Mouse (Mus musculus) brain, adult 2 months (tissue): ENCODE measurements at regions not wholly inside any gene's neighbourhood (a gene's known extent, or its start where the extent isn't known, plus 50 kb on each side); places are given as distances from the start of the nearest gene placed in this dataset.
"Not testable (repeated sequence)": the region's sequence is repeated elsewhere in the genome, so short reads cannot be mapped to it uniquely, and the experiment has no call there.

ENCODE experiments used
- DNase-seq: peaks from one replicate; pipeline ENCODE4 v3.0.0; 2011; ENCODE audit warnings: low read depth, low spot score

DNA sequence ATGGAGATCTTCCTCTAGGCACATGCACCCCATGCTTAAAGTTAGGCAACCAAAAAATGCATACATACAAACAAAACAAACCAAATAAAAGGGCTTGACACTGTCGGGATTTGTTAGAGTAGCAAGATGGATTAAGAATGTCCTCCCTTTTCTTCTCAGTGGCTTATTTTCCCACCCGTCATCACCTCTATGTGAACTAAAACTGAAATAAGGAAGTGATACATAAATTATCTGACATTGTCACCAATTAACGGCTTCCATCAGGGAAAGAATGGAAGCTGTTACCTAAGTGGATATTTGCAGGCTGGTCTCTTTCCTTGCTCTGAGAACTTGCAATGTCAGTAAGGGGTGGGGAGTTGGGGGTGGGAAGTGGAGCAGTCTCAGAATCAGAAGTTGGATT lies 541.5 kb downstream of the Diaph3 start:
- DNase-seq, result no peak

DNA sequence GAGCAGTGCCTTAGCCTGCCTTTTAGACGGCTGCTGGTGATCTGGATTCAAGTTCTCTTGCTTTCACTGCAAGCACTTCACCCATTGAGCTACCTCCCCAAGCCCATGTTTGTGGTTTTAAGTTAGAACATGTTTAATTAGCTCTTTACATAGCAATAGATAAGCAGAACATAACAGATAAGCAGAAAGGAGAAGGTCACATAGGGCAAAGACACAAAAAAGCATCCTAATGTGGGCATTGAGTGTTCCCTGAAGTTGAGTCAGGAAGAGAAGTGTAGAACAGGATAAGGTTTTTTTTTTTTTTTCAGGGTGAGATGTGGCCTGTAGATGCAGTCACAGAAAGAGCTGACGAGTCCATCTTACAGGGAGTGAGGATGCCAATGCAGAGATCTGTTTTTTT lies 552.5 kb downstream of the Diaph3 start:
- DNase-seq, result no peak

DNA sequence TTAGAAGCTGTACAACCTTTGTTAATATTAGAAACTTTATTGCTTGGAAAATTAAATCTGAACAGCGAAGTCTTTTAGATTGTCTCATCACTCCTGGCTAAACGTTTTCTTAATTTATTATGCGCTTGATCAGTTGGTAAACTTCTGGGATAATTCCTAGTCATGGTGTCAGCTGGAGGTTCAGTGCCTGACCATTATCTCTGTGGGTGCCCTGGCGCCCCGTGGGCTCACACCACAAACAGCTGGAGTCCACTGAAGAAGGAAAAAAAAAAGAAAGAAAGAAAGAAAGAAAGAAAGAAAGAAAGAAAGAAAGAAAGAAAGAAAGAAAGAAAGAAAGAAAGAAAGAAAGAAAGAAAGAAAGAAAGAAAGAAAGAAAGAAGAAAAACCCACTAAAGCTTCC lies 555.1 kb downstream of the Diaph3 start:
- DNase-seq, result not testable (repeated sequence)

DNA sequence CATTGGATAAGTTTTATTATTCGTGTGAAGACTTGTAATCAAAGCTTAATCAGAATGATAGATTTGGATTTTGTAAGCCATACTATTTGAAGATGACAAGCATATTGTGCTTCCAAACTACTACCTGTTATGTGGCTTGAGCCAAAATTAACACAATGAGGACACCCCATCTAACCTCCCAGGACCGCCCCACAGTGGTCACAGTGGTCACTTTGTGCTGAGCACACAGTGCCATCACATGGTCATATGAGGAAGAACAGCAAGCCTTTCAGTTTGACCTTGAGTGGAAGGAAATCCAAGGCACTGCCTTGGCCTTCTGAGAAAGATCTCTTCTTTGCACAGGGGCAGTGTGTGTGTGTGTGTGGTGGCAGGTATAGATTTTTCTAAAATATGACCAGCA lies 578.3 kb downstream of the Diaph3 start:
- DNase-seq, result peak; percentile 20

DNA sequence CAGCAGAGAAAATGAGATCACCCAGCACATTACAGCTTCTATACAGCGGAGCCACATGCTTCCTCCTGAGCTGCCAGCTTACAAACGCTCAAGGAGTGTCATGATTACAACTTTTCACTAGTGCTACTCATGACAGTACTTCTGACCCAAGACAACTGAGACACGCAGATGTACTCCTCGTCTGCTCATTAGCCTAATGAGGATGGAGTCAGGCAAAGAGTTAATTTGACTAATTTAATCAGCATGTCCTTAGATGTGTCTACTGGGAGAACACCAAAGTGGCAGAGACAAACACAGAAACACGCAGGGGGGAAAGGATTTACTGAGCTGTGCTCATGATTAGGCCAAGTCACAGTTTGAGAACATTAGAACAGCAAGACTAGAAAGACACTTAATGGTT lies 603.0 kb downstream of the Diaph3 start:
- DNase-seq, result no peak

DNA sequence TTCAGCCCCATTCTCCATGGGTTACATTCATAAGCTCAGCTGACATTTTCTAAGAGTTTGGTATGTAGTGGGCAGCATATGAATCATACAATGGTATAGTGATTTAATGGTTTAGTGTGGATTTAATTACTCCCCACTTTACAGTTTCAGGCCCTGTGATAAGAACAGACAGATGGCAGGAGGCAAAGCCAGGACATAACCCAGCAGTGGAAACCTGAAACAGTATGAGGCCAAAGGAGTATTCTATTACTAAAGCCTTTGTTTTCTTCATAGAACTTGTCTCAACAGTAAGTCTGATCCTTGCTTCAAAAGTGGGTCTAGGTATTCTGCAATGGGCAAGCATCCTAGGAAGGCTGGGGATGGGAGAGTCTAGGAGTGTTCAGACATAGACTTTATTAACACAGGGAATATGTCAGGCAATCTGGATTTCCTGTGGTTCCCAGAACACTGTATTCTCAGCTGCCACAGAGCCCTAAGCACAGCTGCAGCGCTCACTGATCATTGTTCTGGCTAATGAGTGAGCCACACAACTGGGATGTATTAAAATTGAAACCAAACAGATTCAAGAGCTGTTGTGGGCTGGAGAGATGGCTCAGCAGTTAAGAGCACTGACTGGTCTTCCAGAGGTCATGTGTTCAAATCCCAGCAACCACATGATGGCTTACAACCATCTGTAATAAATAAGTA lies 604.6 kb downstream of the Diaph3 start:
- DNase-seq, result no peak

DNA sequence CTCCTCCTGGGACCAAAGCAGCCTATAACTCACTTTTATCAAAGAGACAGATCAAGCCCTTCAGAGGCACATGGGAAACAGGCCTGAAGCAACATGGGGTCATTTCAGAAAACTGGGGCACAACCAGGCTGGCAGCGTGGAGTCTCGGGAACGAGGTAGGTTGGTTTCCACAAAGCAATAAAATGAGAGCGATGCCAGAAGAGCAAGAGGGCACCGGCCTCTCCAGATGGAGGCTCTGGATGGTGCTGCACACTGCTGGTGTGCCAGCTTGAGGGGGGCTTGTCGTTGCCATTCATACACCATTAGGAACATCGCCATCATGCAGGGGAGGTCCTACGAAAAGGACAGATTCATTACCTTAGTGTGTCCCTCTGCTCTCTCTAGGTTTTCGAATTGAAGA lies 630.6 kb downstream of the Diaph3 start:
- peak; percentile 76 for DNase-seq

DNA sequence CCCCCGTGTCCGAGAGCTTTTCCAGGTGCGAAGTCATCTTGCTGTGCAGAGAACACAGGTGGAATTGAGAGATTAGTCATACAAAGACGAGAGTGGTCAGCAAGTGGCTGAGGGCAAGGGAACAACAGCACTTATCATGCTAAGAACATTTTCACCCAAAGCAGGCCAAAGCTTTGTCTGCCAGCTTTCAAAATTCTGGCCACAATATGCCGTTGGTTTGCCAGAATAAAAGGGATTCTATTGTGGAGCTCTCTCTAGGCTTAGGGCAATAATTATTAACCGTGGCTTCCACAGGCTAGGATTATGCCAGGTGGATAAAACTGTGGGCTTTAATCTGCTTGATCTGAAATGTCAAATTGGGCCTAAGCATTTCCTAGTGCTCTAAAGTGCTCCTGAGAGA lies 631.3 kb downstream of the Diaph3 start:
- DNase-seq, result peak; percentile 62

DNA sequence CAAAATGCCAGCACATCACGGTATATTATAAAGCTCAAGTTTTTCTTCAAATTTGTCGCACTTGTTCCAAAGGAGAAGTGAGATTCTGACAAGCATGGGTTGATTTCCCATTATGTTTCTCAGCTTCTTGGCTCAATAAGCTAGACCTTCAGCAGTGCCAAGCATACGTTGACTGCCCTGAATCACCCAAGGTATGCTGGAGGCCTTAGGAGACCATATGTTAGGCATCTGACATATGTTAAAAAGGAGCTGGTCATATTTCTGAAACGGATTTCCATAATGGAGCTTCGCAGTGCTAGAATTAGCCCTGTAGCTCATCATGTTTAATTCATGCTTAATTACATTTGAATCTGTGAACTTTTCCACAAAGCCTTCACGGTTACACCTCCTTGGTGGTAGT lies 634.7 kb downstream of the Diaph3 start:
- peak; percentile 81 for DNase-seq

DNA sequence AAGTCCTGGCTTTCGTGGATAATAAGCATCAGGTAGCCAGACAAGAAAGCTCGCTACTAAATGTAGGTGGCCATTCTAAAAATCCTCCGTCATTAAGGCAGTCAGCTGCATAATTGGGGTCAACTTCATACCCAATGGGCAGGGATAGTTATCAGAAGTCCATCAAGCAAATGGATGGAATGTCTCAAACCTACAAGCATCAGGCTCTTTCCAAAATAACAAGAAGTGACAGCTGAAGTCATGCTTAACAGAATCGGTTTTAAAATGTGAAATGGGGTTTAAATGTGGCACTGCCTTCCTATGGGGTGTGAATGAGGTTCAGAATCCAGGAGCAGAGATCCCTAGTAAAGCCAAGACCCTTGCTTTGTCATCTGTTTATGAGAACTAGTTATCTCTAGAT lies 650.2 kb downstream of the Diaph3 start:
- DNase-seq, result no peak

DNA sequence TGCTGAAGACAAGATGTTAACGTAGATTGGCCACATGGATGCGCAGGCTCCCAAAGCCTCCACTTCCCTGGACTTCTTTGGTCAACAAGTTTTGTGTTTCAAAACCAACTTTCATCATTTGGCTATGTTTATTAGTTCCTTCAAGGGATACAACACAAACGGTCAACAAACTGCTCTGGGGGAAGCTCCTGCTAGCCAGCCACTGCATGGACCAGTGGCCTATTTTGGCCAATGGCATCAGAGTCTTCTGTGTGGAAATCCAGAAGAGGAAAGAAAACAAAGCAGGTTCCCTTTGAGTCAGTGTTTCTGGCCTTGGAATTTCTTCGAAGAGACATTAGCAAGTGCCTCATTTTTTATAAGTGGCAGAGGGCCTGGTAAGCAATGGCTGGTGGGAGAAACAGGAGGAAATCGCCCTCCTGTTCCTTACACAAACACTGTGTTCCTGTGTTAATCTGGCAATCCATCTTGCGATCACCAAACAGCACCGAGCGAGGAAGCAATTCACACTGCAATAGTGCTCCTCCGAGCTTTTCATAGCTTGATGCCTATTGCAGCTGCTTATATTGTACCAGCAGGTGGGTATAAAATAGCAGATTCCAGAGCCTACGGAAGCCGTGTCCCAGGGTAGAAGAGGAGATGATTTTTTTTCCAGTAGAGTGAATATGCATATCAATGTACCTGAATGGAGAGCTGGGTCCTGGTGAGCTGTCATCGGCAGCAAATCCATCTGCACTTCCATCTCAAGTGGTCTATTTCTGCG lies 651.0 kb downstream of the Diaph3 start:
- peak; percentile 63 for DNase-seq

DNA sequence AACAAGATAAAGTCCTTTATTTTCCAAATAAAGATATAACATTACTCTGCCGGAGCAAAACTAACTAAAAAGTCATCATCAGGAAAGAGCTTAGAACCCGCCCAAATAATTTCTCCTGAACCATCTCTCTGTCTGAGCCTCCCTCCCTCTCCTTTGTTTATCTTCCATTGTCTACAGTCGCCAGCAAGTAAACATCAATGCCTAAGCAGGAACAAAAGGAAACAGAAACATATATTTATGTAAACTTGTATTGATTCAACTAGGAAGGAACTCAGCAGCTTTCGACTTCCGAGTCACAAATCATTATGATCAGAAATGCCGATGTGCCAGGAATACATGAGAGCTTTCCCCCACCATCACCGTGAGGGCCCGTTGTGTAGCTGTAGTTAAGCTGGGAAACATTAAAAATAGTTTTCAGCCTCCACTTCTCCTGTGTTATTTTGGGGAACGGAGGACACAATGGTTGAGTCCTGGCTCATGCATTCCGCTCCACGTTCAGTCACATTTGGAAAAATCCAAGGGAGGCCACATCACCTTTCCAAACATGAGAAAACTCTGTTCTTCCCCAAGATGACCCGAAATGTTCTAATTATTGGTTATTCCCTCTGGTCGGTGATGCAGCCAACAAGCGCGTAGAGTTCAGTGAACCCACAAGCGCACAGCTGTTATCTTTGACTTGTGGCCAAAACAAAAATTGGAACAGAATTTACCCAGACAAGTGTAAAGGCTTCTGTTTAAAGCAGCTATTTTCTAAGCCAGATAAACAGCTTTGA lies 651.8 kb downstream of the Diaph3 start:
- DNase-seq, result peak; percentile 90

DNA sequence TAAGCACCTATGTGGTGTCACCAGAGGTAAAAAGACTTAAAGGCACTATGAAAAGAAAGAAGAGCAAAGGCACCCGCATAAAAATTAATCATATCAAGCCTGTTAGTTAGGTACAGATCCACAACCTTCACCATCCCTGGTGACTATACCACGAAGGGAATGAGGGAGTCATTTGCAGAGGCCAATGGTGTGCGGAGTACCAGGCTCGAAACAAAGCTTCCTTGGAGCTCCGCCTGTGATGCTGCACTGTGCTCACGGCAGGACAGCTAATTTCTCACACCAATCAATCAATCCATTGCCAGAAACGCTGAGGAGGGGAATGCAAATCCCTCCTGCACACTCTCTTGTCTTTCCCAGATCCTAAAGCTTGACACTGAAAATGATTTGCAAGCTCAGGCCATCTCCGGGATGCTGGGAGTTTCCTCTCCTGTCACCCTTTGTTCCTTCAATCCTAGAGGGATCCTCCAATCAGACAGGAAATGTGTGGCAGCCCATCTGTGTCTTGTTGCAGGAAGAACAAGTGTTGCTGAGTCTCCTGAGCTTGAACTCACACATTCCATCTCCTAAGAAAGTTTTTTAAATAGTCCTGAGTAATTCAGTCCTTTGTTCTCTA lies 653.6 kb downstream of the Diaph3 start:
- DNase-seq, result no peak

DNA sequence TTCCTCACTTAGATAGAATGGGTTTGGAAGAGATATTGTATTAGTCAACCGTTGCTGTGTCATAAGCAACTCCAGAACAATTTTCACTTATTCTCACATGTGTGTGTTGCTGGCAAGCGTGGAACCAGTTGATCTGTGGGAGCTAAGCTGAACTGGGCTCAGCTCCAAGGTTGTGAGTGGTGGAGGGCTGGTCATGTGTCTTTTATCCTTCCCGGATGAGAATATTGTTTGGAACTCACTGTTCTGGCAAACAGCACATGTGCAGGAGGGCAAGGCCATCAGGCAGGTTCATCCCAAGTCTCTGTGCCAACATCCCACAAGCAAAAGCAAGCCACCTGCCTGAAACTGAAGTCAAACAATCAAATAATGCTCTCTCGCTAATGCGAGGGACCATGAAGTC lies 656.8 kb downstream of the Diaph3 start:
- DNase-seq, result peak; percentile 84

DNA sequence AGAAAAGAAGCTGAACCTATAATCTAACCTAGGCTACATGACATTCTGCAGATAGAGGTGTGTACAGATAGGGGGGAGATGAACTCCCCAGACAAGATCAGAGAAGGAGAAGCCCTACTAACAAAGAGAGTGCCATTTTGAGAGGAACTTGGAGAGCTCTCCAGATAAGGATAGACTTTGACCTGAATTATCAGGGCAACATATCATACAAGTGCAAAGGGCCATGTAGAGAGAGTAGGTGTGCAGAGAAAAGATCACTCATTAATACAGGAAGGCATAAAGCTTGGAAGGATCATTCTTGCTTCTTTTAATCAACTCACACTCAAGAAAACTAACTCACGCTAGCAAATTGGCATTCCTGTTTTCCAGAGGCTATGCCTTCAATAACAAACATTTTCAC lies 667.4 kb downstream of the Diaph3 start:
- DNase-seq, result no peak

DNA sequence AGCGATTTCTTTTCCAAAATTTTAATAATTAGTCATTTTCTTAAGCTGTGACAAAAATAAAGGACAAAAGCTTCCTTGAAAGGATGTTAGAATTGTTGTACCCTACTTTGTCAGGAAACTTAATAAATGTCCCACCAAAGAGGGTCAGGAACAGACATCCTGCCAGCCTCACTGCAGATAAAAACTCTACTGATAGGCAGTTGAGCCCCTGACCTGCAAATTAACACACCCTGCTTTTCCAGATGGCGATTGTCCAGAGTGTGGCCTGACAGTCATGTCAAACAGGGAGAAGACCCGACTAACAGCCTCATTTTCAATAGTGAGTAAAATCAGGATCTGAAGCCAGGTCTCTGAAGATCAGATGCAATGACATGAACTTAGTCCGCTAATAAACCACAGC lies 670.6 kb downstream of the Diaph3 start:
- DNase-seq, result no peak

DNA sequence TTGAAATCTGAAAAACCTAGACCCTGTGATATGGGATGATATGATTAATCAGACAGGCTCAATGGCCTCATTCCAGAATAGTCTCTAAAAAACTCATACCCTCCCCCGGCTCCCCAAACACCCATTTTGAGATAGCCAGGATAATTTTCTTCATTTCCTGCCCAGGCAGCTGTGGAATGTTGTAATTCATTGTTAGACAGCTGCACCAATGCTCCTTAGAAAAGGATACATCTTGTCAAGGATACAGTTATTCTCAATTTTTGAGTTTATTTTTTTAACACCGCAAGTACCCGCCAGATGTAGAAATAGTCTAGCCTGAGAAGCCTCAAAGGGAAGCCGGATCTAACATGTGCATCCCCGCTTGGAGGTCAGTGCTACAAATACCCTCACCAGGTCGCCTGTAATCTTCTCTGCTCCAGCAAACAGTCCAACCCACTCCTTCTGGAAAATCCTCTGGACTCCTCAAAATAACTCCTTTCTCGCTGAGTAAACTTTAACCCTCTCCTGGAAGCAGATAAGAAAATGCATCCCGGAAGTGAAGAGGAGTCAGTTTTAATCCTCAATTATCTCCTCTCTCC lies 673.1 kb downstream of the Diaph3 start:
- DNase-seq, result no peak

DNA sequence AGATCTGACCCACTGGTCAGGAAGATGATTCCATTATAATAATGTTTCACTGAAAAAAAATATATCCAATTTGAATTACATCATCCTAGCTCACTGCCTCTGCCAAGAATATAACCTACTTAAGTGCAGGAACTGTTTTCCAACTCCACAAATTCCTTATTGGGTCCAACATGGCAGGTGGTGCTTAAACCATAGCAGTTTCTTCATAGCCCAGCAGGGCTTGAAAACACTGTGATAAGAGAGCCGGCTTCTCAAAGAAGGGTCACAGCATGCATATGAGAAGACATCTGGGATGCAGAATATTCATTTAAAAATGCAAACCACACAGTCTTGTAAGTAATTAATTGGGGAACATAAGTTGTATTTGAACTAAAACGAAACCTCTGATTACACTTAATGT lies 677.6 kb downstream of the Diaph3 start:
- peak; percentile 42 for DNase-seq

DNA sequence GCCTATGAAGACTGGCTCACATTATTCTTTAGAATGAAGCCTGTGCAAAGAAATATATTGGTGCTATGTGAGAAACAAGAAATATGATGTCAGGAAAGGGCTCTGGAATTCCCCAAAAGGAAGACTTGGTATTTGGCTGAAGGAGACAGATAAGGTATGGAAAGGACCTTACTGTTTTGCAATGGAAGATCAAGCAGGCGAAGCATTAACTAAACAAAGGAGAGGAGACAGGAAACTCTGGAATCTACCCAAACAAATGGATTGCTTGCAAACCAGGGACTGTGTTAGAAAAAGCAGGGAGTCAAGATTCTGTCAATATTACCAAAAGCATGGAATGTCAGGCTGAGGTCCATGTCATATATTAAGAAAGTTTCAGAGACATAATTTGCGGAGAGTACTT lies 687.9 kb downstream of the Diaph3 start:
- no peak for DNase-seq

DNA sequence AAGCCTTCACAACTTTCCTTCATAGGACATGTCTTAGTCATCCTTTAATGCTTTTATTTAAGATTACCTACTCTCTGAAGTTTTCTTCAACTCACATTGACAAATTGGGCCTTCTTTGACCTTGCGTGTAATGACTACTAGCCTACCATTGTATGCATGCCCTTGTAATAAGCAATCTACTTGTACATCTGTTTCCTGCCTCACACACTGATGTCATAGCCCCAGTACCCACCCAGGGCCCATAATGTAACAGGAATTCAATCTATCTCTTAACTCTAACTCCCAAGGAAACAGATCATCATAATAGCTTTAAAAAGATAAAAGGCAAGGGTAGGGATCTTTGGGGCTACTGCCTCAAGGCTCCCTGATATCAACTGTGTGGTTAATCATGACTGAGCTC lies 690.4 kb downstream of the Diaph3 start:
- no peak for DNase-seq

DNA sequence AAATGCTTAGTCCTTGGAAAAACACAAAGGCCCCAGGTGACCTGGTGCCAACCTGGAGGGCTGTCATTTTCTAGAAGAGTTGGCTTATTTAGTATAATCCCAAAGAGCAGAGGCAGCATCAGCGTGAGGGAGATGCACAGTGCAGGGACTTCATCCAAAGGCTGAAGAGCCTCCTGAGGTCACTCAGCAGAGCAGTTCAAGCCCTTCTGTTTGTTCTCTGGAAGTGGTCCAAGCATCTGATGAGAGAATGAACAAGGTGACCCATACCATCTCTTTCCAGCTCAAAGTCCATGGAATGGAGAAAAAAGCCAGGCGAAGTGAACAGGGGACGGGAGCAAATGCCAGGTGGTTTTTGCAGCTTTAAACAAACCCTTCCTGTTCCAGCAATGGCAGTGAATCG lies 695.9 kb downstream of the Diaph3 start:
- peak; percentile 43 for DNase-seq
